Mouse (Mus musculus): Measurements from ENCODE around the gene Kif13a.

Kif13a gene

DNA sequence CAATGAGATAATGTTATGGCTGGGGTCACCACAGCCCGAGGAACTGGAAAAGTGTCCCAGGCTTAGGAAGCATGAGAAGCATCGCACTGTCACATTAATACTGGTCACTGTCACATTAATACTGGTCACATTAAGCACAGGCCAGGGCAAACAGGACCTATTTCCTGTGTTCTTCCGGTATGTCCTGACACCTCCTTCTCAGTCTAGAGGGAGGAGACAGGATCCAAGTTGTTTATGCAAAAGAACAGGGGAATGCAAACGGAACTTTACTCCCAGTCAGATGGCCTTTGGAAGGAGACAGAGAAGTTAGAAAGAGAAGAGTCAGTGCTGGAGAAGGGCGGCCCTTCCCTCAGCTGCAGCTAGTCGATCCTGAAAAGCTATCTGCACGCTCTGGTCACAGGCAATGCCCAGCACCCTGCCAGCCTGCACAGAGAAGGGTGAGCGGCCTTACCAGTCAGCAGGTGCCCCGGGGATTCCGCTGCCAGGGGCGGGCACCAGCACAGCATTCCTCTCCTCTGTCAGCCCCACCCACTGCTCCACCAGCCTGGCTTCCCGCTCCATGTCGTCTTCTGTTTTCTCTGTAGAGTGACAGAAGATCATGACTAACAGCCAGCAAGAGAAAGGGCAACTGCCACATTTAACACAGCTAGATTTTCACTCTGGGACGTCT, 152.9 kb downstream of the Kif13a start:
- peak; percentile 38 for DNase-seq (ENCODE audit: low spot score)

DNA sequence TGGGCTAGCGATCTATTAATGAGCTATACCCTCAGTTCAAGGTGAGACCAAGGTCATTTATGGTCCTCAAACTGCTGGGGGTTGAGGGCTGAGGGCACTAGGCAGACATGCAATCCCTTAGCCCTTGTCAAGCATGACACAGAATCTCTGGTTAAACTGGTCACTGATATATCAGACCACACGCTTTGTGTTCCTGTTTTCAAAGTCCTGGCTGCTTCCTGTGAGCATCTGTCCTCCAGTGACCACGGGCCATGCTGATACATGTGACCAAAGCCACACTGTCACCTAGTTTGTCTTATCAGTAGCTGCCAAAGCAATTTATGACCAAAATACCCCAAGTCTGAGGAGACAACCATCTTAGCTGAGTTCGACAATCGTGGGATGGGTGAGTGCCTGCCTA, 154.7 kb downstream of the Kif13a start:
- DNase-seq (ENCODE audit: low spot score): no peak

DNA sequence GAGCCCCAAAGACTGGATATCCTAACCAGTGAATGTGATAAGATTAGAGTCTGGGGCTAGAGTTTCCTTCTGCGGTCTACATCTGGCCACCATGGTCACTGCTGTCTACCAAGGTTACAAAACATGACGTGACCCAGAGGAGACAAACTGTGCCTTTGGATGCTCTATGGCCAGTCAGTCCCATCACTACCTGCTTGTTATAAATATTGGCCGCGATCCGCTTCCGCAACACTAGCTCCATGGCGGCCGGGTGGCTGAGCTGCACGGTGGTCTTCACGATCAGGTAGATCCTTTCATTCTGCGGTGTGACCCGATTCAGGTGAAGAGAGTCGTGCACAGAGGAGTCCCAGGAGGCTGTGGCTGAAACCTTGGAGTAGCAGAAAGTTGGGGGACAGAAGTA, 157.1 kb downstream of the Kif13a start:
- DNase-seq (ENCODE audit: low spot score): no peak

DNA sequence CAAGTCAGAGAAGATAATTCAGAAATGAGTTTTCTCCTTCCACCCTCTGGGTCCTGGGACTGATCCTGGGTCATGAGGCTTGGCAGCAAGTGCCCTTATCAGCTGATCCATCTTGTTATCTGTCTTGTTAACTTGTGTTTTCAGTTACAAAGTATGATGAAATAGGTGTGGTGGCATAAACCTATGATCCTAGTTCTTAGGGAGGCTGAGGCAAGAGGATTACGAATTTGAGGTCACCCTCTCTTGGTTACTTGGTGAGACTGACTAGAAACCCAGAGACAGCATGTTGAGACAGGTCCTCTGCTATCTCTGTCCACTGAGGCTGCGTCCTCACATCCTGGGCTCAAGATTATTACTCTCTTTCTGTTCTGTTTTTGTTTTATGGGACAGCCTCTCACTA, 164.3 kb downstream of the Kif13a start:
- no peak for DNase-seq (ENCODE audit: low spot score)

DNA sequence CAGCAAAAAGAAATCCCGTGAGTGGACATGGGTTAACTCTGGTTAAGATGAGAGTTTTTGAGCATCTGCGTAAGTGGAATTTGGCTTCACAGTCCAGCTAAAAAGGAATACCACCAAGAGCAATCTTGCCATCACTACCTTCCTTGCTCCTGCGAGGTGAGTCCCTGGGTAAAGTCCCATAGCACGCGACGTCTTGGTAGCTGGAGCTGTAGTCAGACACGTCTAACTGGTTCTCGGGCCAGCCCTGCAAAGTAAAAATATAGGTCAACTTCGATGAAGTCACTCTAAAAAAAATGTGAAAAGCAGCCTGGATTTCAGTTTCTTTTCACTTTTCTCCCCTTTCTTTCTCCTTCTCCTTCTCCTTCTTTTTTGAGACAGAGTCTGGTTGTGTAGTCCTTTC, 166.5 kb downstream of the Kif13a start:
- peak; percentile 68 for DNase-seq (ENCODE audit: low spot score)

DNA sequence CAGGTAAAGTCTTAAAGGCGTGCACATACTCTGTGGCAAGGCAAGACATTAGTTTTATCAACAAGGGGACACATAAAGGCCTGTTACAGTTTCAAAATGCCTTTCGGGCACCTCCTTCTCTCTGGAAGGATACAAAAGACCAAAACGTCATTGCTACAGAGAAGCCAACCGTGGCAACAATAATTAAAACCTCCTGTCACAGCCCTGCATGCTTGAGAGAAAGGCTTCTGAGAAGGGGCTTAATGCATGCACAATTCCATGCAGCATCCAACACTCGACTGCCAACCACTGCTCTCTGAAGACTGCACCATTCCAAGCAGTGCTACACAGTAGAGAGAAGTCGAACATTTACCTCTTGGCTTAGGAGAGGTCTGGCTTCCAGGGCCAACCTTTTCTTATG, 168.7 kb downstream of the Kif13a start:
- DNase-seq (ENCODE audit: low spot score): no peak

DNA sequence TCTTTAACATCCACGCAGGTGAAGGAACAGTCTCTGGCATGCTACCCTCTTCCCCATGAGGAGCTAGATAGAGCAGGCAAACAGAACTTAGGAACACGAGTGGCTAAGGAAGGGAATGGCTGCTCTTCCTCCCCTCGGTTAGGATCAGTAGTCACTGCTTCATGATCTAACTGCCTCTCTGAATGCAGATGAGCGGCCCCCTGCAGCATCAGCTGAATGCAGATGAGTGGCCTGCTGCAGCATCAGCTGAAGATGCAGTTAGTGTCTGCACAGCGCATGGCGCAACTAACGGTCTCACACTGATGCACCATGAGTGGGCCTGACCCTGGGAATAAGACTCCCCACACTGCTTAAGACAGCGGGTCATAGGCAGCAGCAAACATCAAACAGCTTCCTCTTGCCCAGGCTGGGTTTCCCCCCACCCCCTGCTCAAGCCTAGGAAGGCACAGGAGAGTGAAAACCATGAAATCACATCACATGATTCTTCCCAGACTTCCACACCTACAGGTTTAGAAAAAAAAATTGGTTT, 170.3 kb downstream of the Kif13a start:
- no peak for DNase-seq (ENCODE audit: low spot score)

DNA sequence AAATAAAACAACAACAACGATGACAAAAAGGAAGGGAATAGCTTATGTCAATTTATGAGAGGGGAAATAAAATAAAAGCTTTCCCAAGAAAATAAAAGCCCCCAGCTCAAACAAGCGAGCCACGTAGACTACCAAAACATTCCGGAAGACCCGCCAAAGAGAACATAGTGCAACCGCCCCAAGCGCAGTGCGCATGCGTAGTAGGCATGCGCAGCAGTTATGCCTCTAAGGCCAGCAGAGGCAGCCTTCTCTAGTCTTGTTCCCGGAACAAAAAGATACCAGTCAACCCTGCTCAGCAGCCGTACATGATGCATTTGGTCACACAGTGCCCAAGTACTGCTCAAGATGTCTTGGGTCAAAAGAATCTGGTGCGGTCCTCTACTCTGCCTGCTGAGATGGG, 171.0 kb downstream of the Kif13a start:
- DNase-seq (ENCODE audit: low spot score): no peak

DNA sequence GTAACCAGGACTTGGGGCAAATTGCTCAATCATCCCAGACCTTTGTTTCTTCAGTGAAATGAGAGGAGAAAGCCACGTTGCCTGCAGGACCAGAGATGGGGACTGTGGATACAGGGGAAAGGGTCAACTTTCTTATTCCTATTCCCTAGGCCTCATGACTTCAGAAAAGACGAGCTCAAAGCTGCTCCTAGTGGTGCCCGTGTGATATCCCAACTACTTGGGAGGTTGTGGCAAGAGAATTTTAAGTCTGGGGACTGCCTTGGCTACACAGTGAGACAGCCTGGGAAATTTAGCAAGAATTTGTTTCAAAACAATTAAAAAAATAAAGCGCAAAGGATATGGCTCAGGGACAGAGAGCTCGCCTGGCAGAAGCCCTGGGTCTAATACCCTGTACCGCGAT, 171.7 kb downstream of the Kif13a start:
- no peak for DNase-seq (ENCODE audit: low spot score)

DNA sequence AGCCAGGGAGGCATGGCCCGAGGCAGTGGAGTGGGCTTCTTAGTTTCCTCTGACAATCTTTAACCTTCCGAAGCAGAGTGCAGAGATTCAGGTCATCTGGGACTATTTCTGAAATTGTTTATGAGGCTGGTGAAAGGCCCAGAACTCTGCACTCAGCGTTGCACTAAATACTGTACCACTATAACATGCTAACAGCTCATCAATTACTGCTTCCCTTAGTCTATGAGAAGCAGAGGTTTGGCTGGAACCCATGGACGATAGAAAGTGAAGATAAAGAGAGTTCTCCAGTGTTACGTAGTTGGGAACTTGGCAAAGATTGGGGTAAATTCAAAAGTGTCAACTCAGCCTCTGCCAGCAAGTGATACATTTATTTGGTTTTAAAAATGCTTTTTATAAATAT, 176.4 kb downstream of the Kif13a start:
- no peak for DNase-seq (ENCODE audit: low spot score)

DNA sequence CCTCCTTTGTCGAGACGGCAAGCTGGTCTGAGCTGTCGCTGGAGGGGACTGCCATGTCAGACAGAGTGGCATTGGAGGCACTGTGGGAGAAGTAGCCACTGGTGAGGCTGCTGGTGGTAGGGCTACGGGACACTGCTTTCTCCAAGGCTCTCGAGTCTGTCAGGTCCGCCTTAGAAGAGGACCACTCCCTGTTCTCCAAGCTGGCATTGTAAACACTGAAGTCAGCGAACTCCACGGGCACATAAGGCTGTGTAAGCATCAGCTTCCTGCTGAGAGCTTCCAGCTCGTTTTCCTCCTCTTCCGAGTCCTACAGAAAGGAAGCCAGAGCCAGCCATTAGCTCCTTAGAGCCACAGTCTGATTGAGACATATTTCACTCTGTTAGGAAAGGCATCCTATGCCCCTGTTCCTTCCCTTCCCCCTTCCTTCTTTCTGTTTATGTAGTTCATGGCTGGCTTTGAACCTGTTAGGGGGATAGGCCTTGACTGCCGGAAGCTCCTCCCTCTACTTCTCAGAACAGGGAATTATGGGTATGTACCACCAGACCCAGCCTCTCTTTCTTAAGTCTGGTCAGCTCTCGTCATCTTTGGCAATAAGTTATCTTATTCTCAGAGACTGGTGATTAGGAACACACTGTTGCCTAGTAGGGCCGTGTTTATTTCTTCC, 177.0 kb downstream of the Kif13a start:
- DNase-seq (ENCODE audit: low spot score): no peak

DNA sequence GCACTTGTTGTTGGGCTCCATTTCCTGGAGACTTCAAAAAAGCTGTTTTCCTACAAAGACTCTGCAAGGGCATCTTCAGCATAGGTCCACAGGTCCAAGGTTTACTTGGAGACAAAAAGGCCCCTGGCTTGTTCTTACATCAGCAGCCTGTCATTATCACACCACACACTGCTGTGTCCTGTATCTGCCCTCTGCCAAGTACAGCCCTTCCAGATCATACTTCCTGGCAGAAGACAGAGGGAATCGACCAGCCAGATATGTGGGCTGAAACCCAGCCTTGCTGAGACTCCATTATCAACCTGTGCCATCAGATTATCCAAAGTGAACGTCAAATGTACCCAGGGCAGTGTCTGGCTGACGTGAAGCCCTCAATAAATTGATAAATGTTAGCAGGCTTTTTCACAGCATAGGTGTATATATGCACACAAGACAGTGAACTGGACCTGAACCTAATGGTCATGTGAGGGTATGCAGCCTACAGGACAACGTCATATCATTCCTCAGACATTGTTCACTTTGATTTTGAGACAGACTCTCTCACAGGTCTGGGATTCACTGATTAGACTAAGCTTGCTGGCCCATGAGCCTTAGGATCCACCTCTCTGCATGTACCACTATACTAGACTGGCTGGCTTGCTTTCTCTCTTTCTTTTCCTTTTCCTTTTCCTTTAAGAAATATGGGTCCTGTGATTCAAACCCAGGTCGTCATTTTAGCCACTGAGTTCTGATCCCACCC, 181.4 kb downstream of the Kif13a start:
- DNase-seq (ENCODE audit: low spot score): no peak

DNA sequence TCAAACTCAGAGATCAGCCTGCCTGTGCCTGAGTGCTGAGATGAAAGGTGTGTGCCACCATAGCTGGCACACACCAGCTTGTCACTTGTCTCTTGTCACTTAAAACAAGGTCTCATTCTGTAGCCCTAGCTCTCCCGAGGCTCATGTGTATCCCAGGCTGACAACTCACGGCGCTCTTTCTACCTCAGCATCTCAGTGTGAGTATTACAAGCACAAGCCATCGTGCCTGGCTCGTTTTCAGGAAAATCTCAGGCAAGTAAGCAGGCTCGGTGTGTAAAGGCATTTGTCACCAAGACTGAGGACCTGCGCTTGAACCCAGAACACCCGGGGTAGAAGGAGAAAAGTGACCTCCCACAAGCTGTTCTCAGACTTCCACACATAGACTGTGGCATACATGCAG, 185.8 kb downstream of the Kif13a start:
- DNase-seq (ENCODE audit: low spot score): no peak

DNA sequence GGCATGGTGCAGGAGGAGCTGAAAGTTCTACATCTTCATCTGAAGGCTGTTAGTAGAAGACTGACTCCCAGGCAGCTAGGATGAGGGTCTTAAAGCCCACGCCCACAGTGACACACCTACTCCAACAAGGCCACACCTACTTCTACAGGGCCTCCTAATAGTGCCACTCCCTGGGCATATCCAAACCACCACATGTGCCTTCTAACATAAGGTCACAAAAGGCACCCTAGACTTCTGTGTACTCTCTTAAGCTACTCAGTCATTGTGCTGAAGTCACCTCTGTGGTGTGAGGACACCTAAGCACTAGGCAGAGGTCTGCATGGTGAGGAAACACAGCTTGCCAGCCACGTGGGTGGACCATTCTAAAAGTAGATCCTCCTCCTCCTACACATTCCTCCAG, 187.3 kb downstream of the Kif13a start:
- DNase-seq (ENCODE audit: low spot score): no peak

DNA sequence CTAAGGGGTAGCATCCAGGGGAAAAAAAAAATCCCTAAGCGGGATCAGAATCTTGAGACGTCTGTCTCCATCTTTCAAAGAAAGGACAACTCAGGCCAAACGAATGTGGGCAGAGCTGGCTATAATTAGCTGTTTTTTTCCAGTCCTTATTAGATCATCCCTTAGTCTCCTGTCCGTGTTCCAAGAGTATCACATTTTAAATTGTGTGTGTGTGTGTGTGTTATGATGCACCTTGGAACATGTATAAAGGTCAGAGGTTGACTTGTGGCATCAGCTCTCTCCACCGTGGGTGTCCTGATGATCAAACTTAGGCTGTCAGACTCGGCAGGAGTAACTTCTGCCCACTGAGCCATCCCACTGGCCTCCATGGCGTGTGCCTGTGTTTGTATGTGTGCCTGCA, 190.2 kb downstream of the Kif13a start:
- no peak for DNase-seq (ENCODE audit: low spot score)

DNA sequence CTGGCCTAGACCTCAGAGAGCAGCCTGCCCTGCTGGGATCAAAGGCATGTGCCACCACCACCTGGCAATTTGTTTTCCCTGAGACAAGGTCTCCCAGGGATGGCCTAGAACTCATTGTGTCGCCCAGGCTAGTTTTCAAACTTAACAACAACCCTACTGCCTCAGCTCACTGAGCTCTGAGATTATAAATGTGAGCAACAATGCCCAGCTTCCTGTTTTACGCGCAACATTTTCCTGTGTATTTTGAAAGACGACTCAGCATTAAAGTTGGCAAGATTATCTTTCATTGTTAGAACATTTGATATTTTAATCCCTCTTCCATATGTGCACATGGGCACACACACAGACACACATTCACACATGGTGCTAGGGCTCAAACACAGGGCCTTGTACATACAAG, 192.2 kb downstream of the Kif13a start:
- no peak for DNase-seq (ENCODE audit: low spot score)

DNA sequence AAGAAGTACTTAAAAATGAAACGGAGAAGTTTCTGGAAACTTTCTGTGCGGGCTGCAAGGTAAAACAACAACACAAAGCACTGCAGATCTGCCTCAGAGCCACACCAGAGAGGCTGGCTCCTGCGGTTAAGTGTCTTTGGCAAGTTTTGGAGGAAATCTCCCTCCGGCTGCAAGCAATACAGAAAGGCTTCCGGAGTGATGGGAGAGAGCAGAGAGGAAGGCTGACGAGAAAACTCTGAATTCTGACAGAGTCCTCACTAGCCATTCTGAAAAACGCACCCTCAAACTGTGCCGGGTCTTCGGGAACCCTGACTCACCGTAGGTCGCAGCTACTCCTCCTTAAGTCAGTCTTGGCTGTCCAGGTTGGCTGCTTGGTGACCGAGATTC, 193.2 kb downstream of the Kif13a start:
- peak; percentile 15 for DNase-seq (ENCODE audit: low spot score)

DNA sequence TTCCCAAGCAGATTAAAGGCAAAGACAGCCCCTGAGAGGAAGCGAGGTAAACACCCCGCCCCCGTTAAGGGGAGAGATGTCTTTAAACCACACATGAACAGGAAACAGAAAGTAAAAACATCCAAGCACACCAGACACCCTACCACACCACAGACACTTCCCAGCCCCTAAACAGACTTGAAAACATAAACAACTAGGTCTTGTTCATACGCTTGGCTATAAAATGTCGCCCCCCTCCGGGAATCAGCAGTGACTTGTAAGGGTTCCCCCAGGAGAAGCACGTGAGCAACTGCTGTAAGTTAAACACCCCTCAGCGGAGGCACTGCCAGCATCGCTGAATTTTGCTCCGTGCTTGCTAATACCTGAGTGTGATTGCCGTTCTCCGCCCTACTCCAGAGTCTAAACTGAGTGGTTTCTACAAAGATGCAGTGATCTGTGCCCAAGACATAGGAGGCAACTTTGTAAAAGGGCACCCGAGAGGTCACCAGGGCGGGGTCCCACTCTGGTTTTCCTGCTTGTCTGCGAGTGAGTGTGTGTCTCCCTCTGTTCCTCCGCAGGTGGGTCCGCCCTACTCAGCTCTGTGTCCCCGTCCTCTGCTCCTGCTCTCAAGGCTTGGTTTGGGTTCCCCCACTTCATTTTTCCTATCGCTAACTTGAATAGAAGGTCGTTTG, 193.7 kb downstream of the Kif13a start:
- DNase-seq (ENCODE audit: low spot score): peak; percentile 42

DNA sequence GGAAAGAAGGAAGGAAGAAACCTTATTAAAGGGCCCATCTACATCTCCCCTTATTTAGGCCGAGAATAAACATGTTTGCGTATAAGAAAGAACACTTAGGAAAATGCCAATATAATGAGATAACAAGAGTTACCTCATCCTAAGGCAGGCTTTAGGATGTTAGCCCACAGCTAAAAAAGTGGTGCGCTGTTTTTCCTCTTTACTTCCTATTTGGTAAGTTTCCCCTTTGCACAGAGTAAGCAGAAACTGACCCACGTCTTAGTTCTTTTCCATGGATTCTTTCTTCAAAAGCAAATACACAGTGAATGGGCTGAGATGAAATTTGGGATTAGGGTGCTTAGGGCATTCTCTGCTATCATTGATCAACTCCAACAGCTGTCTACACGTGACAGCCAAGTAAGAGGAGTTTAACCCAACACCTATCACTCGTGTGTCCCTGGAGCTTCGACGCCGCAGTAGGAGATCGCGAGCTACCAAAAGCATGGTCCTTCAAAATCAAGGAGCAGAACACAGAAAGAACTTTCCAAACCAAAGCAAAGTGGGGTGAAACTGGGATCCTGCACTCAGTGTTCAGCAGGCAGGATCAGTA, 194.4 kb downstream of the Kif13a start:
- no peak for DNase-seq (ENCODE audit: low spot score)

DNA sequence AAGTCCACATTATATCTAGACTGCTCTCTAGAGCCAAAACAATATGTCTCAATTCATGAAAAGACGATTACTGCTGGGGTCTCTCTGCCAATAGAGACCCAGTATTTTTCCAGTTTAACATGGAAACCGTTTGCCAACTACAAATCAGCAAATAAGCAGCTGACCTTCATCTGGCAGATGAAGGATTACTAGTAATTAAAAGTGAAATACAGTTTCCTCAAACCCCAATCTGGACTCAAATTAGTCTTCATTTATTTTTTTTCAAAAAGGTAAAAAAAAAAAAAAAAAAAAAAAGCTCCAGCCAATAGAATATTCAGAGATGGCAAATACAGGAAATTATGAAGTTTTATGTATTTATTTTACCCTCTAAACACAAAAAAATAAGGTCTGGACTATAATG, 199.7 kb downstream of the Kif13a start:
- no peak for DNase-seq (ENCODE audit: low spot score)

DNA sequence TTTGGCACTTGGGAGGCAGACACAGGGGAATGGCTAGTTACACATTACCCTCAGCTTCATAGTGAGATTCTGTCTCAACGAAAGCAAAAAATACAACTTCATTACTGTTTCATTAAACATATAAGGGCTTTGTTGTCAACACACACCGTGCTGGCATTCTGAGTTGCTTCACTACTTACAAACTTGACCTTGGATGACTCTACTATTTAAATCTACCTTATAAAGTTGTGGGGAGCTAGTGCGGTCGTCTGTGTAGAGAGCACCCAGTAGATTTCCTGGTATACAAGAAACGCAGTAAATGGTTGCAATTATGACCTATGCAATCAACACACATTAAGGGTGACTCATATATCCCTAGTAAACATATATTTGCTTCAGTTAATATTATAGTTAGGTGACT, 201.3 kb downstream of the Kif13a start:
- DNase-seq (ENCODE audit: low spot score): no peak

DNA sequence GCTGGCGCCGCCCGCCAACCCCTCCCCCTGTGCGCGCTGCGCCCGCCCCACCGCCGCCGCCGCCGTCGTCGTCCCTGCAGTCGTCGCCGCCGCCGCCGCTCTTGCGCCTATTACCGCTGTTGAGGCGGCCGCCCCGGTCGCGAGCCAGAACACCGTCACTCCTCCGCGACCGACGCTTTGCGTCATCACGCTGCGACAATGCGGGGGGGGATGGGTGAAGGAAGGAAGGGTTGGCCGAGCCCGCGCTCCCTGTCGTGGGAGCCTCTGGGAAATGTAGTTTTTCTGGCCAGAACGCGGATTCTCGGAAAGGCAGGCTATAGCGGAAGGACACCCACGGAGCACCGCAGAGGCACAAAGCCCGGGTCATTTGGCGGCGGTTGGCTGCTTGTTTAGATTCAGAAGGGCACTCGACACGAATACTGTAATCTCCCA, 201.8 kb downstream of the Kif13a start, which contains the start of gene Nup153:
Nup153 (minus strand) TSS at position 104 of the 432 bp plus-strand sequence.
- DNase-seq (ENCODE audit: low spot score): peak; percentile 100

All from urinary bladder, postnatal 14 days (tissue).